Mouse (Mus musculus) small intestine, adult 2 months (tissue): Measurements from ENCODE around the gene Samd1.

Source experiments
- CTCF ChIP-seq: fragments of 200-500 bp; IDR thresholded peaks from 2 replicates; pipeline ENCODE4 v1.5.1; 2012; ENCODE audit warnings: low read depth, mild to moderate bottlenecking, control low read depth, inconsistent platforms, low read length, moderate library complexity, mixed read lengths; ENCODE audit not compliant: insufficient replicate concordance, insufficient read length; ENCODE audit errors: extremely low read depth
- POLR2A ChIP-seq: fragments of 200-500 bp; IDR thresholded peaks from 2 replicates; pipeline ENCODE4 v1.6.1; 2012; ENCODE audit warnings: low read depth, mild to moderate bottlenecking, control low read depth, inconsistent platforms, low read length, moderate library complexity

DNA sequence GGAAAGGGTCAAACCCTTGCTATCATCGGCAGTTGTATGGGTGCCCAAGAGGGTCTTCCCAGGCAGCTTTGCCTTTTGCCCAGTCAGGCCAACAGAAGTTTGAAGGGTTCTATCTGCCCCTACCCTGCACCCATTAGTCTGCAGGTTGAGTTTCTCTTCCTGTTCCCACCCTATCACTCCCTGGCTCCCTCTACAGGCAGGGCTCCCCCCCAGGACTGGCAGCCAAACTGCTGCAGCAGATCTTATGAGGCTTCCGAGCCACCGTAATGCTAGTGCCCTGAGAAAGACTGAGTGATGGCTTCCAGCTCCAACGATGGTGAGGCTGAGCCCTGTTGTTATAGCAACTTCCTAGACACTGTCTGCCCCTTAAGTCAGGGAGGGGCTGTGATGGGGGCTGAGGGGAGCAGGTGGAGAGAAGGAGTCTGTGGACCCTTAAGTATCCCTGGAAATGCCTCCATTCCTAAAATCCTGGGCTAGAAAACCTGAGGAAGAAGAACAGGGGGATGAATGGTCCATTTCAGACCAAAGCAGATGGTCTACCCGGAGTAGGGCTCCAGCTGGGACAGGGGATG is 20.6 kb upstream of the Samd1 start:
- TF ChIP-seq CTCF, result no peak
- no peak for TF ChIP-seq POLR2A
